Mouse (Mus musculus) MEL (cell line): ENCODE data around the gene Lmbrd2.

Source experiments
- CTCF ChIP-seq, 3 experiments: IDR thresholded peaks in 2 of 3; conservative IDR thresholded peaks in 1 of 3; 2 replicates each; pipeline ENCODE4 v1.5.1; 2011 to 2012; ENCODE audit warnings: low read length in 3 of 3, low read depth in 2 of 3, mild to moderate bottlenecking in 2 of 3, improper control_type of control experiment in 1 of 3, inconsistent platforms in 1 of 3, mixed read lengths in 1 of 3, moderate library complexity in 1 of 3; ENCODE audit not compliant: control insufficient read depth in 1 of 3, insufficient read depth in 1 of 3, poor library complexity in 1 of 3, severe bottlenecking in 1 of 3
- E2F4 ChIP-seq: IDR thresholded peaks from 2 replicates; pipeline ENCODE4 v1.6.1; 2011; ENCODE audit warnings: low read depth, low read length, improper control_type of control experiment, borderline replicate concordance
- EP300 ChIP-seq, 2 experiments: IDR thresholded peaks; 2 replicates each; pipeline ENCODE4 v1.6.1; 2011; ENCODE audit warnings: improper control_type of control experiment in 2 of 2, low read length in 2 of 2, low read depth in 1 of 2, mild to moderate bottlenecking in 1 of 2
- GABPA ChIP-seq: IDR thresholded peaks from 2 replicates; pipeline ENCODE4 v1.6.1; 2012; ENCODE audit warnings: low read depth, mild to moderate bottlenecking, inconsistent platforms, low read length, improper control_type of control experiment, moderate library complexity
- HCFC1 ChIP-seq: IDR thresholded peaks from 2 replicates; pipeline ENCODE4 v1.6.1; 2012; ENCODE audit warnings: low read depth, mild to moderate bottlenecking, inconsistent platforms, low read length, improper control_type of control experiment, moderate library complexity
- MAX ChIP-seq: IDR thresholded peaks from 2 replicates; pipeline ENCODE4 v1.6.1; 2011; ENCODE audit warnings: low read length, improper control_type of control experiment
- POLR2A ChIP-seq, 2 experiments: IDR thresholded peaks; 2 replicates each; pipeline ENCODE4 v1.6.1; 2011 to 2012; ENCODE audit warnings: low read length in 2 of 2, mild to moderate bottlenecking in 2 of 2, control low read depth in 1 of 2, improper control_type of control experiment in 1 of 2, low read depth in 1 of 2, moderate library complexity in 1 of 2; ENCODE audit not compliant: control insufficient read depth in 1 of 2, insufficient read depth in 1 of 2, poor library complexity in 1 of 2
- POLR2AphosphoS2 ChIP-seq: IDR thresholded peaks from 2 replicates; pipeline ENCODE4 v1.6.1; 2011; ENCODE audit warnings: low read length, improper control_type of control experiment
- SIN3A ChIP-seq: IDR thresholded peaks from 2 replicates; pipeline ENCODE4 v1.6.1; 2012; ENCODE audit warnings: low read length, improper control_type of control experiment, inconsistent platforms
- UBTF ChIP-seq: IDR thresholded peaks from 2 replicates; pipeline ENCODE4 v1.6.1; 2012; ENCODE audit warnings: low read depth, mild to moderate bottlenecking, inconsistent platforms, low read length, improper control_type of control experiment, moderate library complexity, borderline replicate concordance; ENCODE audit not compliant: insufficient read depth
- ZMIZ1 ChIP-seq: IDR thresholded peaks from 2 replicates; pipeline ENCODE4 v1.6.1; 2012; ENCODE audit warnings: low read depth, mild to moderate bottlenecking, inconsistent platforms, low read length, improper control_type of control experiment, moderate library complexity
- ZNF384 ChIP-seq: IDR thresholded peaks from 2 replicates; pipeline ENCODE4 v1.6.1; 2012; ENCODE audit warnings: low read depth, mild to moderate bottlenecking, inconsistent platforms, low read length, improper control_type of control experiment

- TF ChIP-seq CTCF (IDR thresholded peaks at IDR 0.05 in 2 of 3, conservative IDR thresholded peaks at IDR 0.05 in 1 of 3; ENCODE audit: control insufficient read depth in 1 of 3, insufficient read depth in 1 of 3, low read depth in 2 of 3, low read length in 3 of 3, poor library complexity in 1 of 3, severe bottlenecking in 1 of 3) (no peak), HCFC1 (no peak), ZMIZ1 (no peak), UBTF (no peak), E2F4 (no peak), EP300 (IDR thresholded peaks at IDR 0.05; ENCODE audit: low read depth in 1 of 2, low read length in 2 of 2) (no peak), POLR2AphosphoS2 (no peak), ZNF384 (no peak), MAX (no peak), GABPA (no peak), POLR2A (IDR thresholded peaks at IDR 0.05; ENCODE audit: control insufficient read depth in 1 of 2, insufficient read depth in 1 of 2, low read depth in 1 of 2, low read length in 2 of 2, poor library complexity in 1 of 2) (no peak), SIN3A (no peak)
Observed at GRCm38 (mm10) chr15:9134891-9135507, 5.4 kb upstream of the Lmbrd2 start.
